Mouse (Mus musculus): Measurements from ENCODE around the gene Tmem206.

Gene Tmem206

GRCm38 (mm10) chr1:191353836-191354235 is 28.1 kb downstream of the Tmem206 start:
- DNase-seq (ENCODE audit: low spot score): no peak

GRCm38 (mm10) chr1:191356936-191357335 is 31.2 kb downstream of the Tmem206 start:
- DNase-seq (ENCODE audit: low spot score): no peak

GRCm38 (mm10) chr1:191359478-191359877 is 33.8 kb downstream of the Tmem206 start:
- DNase-seq (ENCODE audit: low spot score): no peak

- DNase-seq (ENCODE audit: low spot score): no peak
These were observed 36.7 kb downstream of the Tmem206 start for GRCm38 (mm10) chr1:191362412-191362811.

DNA sequence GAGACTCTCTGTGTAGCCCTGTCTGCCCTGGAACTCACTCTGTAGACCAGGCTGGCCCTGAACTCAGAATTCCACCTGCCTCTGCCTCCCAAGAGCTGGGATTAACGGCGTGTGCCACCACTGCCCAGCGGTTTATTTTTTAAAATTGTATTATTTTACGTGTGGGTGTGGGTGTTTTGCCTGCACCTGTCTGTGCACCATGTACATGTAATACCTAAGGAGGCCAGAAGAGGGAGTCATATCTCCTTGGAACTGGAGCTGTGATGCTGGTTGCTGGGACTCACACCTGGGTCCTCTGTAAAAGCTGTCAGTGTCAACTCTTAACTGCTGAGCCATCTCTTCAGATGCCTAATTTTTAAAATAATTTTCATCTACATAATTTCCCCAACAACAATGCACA is 38.8 kb downstream of the Tmem206 start:
- DNase-seq (ENCODE audit: low spot score): peak; percentile 61

GRCm38 (mm10) chr1:191368193-191368592 is 42.5 kb downstream of the Tmem206 start:
- no peak for DNase-seq (ENCODE audit: low spot score)

GRCm38 (mm10) chr1:191369140-191369539 is 43.4 kb downstream of the Tmem206 start:
- DNase-seq (ENCODE audit: low spot score): no peak

DNA sequence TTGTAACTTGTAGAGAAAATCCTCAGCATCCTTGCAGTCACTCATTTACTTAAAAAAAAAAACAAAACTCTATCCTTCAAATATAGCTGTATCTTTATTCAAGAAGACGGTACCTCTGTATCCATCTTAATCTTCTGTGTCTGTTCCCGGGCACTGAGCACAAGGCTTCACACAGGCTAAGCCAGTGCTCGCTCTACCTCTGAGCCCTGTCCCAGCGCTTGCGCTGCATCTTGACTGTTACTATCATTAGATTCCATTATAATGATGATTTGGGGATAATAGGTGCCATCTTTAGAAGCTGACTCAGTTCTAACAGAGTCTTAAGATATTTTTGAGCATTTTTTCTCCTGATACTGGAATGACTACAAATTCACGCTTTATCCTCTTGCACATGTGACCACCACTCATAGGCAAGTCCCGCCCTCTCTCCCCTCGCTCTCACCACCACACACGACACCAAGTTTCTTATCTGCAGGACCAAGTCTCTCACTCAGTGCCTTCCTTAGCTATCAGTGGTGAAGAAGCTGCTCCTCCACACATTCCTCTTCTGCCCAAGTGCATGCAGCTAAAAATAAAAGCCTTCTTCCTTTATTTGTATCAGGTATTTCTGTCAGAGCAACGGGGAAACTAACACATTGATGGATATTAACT is 49.4 kb downstream of the Tmem206 start:
- peak; percentile 56 for DNase-seq (ENCODE audit: low spot score)

DNA sequence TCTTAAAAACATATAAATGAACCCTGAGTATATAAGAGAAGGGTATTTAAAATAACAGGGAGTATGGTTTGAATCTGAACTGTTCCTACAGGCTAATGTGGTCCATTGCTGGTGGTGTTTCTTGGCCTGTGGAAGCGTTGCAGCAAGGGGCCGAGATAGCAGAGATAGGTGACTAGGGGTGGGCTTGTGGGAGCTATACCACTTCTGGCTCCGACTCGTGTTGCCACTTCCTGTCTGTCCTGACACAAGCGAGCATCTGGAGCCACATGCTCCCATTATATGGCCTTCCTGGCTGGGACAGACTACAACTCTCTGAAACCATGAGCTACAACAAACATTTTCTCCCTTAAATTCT is 49.9 kb downstream of the Tmem206 start:
- DNase-seq (ENCODE audit: low spot score): no peak

DNA sequence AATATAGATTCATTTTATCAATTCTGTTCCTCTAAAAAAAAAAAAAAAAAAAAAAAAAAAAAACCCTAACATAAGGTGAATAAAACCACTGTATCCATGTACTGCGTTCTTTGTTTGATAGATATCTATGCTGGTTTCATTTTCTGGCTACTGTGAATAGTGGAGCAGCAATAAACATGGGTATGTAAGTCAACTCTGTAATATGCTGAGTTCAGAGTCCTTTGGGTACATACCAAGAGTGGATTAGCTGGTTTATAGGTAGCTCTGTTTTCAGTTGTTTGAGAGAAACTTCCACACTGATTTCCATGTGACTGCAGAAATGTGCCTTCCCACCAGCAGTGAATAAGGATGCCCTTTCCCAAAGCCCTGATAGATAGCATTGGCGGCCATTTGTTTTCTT is 52.4 kb downstream of the Tmem206 start:
- no peak for DNase-seq (ENCODE audit: low spot score)

GRCm38 (mm10) chr1:191380843-191381242 is 55.1 kb downstream of the Tmem206 start:
- DNase-seq (ENCODE audit: low spot score): no peak

GRCm38 (mm10) chr1:191381955-191382736 is 56.4 kb downstream of the Tmem206 start:
- DNase-seq (ENCODE audit: low spot score): no peak

GRCm38 (mm10) chr1:191384786-191385430 is 59.2 kb downstream of the Tmem206 start:
- DNase-seq (ENCODE audit: low spot score): no peak

DNA sequence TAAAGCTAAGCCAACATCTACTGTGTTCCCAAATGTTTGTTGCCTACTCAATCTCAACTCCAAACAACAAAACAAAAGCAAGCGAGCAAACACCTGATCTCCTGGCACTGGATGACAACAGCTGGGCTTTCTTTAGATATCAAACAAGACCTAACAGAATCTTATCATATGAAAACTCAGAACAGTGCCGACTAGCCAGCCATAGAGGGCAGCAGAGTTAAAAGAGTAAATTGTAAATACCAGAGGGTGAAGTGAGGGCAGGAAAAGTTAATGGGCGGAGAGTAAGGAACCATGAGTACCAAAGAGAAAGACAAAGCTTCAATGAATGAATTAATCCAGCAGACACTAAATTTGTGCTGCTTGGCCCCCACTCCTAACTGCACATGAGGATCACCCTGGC is 65.6 kb downstream of the Tmem206 start:
- peak; percentile 62 for DNase-seq (ENCODE audit: low spot score)

DNA sequence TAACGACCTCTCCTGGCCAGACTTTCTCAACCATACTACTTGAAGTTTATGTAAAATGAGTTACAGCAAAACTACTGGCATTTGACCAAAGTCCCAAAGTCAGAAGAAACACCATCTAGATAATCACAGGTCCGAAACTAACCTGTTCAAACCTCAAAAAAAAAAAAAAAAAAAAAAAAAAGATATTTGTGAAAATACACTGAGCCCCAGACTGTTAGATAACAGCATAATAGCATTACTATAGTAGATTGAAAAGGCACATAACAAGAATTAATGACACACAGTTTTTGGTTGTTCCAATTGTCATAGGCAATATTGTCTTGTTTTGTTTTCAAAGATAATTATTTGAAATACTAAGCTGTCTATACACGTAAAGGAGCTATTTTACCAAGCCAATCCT is 67.8 kb downstream of the Tmem206 start:
- DNase-seq (ENCODE audit: low spot score): no peak

- DNase-seq (ENCODE audit: low spot score): no peak
These were observed 68.4 kb downstream of the Tmem206 start for GRCm38 (mm10) chr1:191394126-191394525.

GRCm38 (mm10) chr1:191395200-191395599 is 69.5 kb downstream of the Tmem206 start:
- DNase-seq (ENCODE audit: low spot score): no peak

DNA sequence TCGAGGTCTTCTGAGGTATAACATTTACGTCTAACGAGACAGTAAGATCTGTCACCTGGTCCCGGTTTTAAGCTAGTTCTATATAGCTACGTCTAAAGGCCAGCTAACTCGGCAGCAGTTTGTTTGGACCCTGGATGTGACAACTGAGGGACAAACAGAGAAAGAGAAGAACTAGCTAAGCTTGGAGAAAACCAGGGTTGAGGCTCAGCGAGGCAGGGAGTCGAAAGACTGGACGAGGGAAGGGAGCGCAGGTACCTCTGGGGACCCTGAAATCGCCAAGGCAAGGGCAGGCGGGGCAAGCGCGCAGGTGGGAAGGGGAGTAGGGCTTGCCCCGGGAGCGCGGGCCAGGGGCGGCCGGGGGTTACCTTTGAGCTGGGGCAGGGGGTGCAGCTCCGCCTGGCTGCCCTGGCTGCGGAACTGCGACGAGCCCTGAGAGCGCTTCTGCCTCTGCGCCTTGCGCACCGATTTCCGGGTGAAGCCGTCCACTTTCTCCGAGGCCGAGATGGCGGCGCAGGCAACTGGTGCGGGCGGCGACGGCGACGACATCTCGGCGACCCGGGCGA is 70.2 kb downstream of the Tmem206 start:
- peak; percentile 33 for DNase-seq (ENCODE audit: low spot score)

GRCm38 (mm10) chr1:191396446-191396845 is 70.7 kb downstream of the Tmem206 start:
- DNase-seq (ENCODE audit: low spot score): peak; percentile 44

DNA sequence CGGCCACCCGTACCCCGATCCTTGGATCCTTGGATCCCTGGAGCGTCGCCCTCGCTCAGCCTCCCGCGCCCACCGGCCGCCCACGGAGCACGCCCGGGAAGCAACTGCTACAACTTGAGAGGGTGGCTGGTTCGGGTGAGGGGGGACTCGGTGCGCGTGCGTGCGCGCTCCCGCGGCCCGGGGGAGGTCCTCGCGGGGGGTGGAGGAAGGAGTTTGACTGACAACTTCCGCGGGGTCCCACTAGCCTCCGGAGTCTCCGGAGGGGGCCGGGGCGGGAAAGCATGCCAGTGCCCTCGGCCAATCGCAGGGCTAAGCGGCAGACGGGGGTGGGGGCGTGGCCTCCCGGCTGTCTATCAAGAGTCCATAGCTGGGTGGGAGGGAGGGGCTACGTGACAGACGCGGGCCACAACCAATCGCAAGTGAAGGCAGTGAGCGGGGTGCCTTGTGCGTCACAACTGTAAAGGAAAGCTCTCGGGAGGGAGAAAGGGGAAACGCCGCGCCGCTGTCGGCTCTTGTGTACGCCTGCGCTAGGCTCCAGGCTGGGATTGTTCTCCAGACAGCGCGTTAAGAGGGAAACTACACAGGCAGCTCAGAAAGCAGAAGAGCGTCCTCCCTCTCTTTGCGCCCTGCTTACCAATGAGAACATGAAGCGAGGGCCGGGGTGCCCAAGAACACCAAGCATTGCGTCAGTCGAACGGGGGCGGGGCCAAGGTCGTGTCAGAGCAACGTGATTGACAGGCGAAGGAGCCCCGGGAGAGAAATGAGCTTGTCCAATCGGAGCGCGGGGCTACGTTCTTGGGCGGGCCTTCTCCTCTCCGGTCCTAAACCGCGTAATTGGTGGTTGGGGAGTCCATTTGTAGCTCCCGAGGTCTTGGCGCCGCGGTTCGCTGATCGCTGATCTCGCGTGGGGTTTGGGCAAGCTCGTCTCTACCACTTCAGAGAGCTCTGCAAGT is 71.5 kb downstream of the Tmem206 start:
- peak; percentile 99 for DNase-seq (ENCODE audit: low spot score)

Data from c-Kit-positive CD71-positive TER-119-positive erythroid progenitor cells, embryonic 14.5 days (primary cell).